Mouse (Mus musculus): ENCODE data around the gene Nhlrc2.

DNA sequence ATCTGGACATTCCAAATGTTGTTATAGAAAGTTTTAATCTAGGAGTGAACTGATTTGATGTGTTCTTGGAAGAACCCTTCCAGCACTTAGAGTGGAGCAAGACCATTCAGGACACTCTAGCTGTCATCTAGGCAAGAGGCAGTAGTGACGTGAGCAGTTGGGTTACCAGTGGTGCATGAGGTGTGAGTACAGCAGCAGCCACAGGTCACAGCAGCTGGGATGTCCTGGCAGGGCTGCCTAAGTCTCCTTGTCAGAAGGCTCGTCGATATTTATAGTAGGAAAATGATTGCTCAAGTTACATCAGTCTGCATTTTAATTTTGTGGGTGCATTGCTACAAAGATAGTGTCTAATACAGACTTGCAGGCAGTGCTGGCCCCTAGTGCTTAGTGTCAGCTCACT lies 42.2 kb downstream of the Nhlrc2 start:
- TF ChIP-seq GATA1 (IDR thresholded peaks at IDR 0.05; ENCODE audit: low read length): no peak
- no peak for TF ChIP-seq TAL1 (IDR thresholded peaks at IDR 0.05; ENCODE audit: low read length)

All from erythroblast, embryonic 14.5 days (primary cell).